Mouse (Mus musculus) forebrain, embryonic 14.5 days (tissue): ENCODE measurements around the gene Lrguk. TPM values are rescaled to one million over a fixed set of nuclear protein-coding genes. Genes with fewer than 3 reads are reported as not detected.

ENCODE experiments used
- ATAC-seq: fragments of 200-750 bp; cut with Nextera tagmentation; 2 replicates; pipeline ENCODE4 v1.8.0; 2017; ENCODE audit warnings: mild to moderate bottlenecking, moderate library complexity
- DNase-seq: peaks from one replicate; pipeline ENCODE4 v3.0.0-alpha.2; 2015; ENCODE audit warnings: low spot score
- H3K27ac ChIP-seq: fragments of 300-500 bp; sonication (generic); 2 replicates; pipeline ENCODE4 v1.5.1; 2014; ENCODE audit warnings: low read depth, mild to moderate bottlenecking, control low read depth, low read length, moderate library complexity
- H3K27me3 ChIP-seq: fragments of 300-500 bp; sonication (generic); replicated peaks from 2 replicates; pipeline ENCODE4 v1.6.1; 2014; ENCODE audit warnings: low read length, control low read depth, mixed read lengths; ENCODE audit not compliant: control insufficient read depth, insufficient read depth
- H3K36me3 ChIP-seq: fragments of 300-500 bp; sonication (generic); 2 replicates; pipeline ENCODE4 v1.6.1; 2014; ENCODE audit warnings: low read length, control low read depth; ENCODE audit not compliant: control insufficient read depth, insufficient read depth
- H3K4me1 ChIP-seq: fragments of 300-500 bp; sonication (generic); 2 replicates; pipeline ENCODE4 v1.6.1; 2014; ENCODE audit warnings: antibody characterized with exemption, low read length, control low read depth; ENCODE audit not compliant: control insufficient read depth, insufficient read depth
- H3K4me2 ChIP-seq: fragments of 300-500 bp; sonication (generic); 2 replicates; pipeline ENCODE4 v1.6.1; 2014; ENCODE audit warnings: mild to moderate bottlenecking, control low read depth, low read length
- H3K4me3 ChIP-seq: fragments of 300-500 bp; sonication (generic); 2 replicates; pipeline ENCODE4 v1.5.1; 2014; ENCODE audit warnings: low read depth, low read length, control low read depth
- H3K9ac ChIP-seq: fragments of 300-500 bp; sonication (generic); 2 replicates; pipeline ENCODE4 v1.6.1; 2014; ENCODE audit warnings: mild to moderate bottlenecking, low read length, control low read depth, moderate library complexity
- H3K9me3 ChIP-seq: fragments of 300-500 bp; sonication (generic); replicated peaks from 2 replicates; pipeline ENCODE4 v1.6.1; 2016; ENCODE audit warnings: low read length, control low read depth, mixed read lengths; ENCODE audit not compliant: control insufficient read depth
- WGBS: fragments of 180-500 bp; shearing (Covaris S2); extraction: QIAGEN DNeasy Blood & Tissue Kit; methylation state at CpG from one replicate; pipeline ENCODE4 v1.1.7; 2014; 5-methylcytosine and 5-hydroxymethylcytosine counted together
- polyA plus RNA-seq: library from polyadenylated mRNA; unstranded; fragments of >200 nt; fragmentation: Nextera tagmentation; extraction: Ambion mirVana; gene quantifications from 2 replicates; pipeline ENCODE4 v1.2.1, GENCODE M21; 2014

Lrguk gene
- polyA plus RNA-seq, 1 experiment from 2014 or later = 1.0 TPM

GRCm38 (mm10) chr6:34044846-34045540 lies 15.7 kb downstream of the Lrguk start:
- no peak overlapping the region for H3K27ac ChIP-seq
- no peak overlapping the region for H3K9ac ChIP-seq
- no peaks in the 10 kb centered on the region for H3K36me3 ChIP-seq
- ATAC-seq (peak; percentile 33; the same call in 1 of the 2 replicates), DNase-seq (peak; percentile 37)
- H3K27me3 ChIP-seq = no peaks in the 10 kb centered on the region
- no peak overlapping the region for H3K4me3 ChIP-seq
- peaks cover 6% of the 10 kb centered on the region for H3K4me1 ChIP-seq
- H3K4me2 ChIP-seq = no peak overlapping the region
- 58% methylated on average over 9 of the region's 9 CpGs for WGBS
- no peaks in the 10 kb centered on the region for H3K9me3 ChIP-seq

GRCm38 (mm10) chr6:34046551-34047186 lies 17.4 kb downstream of the Lrguk start:
- Histone ChIP-seq H3K27ac (no peak overlapping the region), H3K4me2 (no peak overlapping the region), H3K27me3 (no peaks in the 10 kb centered on the region), H3K4me3 (no peak overlapping the region), H3K9me3 (no peaks in the 10 kb centered on the region), H3K9ac (no peak overlapping the region), H3K36me3 (no peaks in the 10 kb centered on the region), H3K4me1 (peaks cover 3% of the 10 kb centered on the region)
- DNase-seq (no peak), ATAC-seq (no peak)
- 72% methylated on average over 11 of the region's 11 CpGs for WGBS

- peak; percentile 35 for DNase-seq
These were observed 20.2 kb downstream of the Lrguk start for GRCm38 (mm10) chr6:34049433-34049832.

GRCm38 (mm10) chr6:34059741-34060140 lies 30.5 kb downstream of the Lrguk start:
- ATAC-seq = no peak
- DNase-seq = no peak
- H3K27ac ChIP-seq = no peak overlapping the region
- H3K4me3 ChIP-seq = no peak overlapping the region
- H3K9ac ChIP-seq = no peak overlapping the region
- no peaks in the 10 kb centered on the region for H3K27me3 ChIP-seq
- H3K9me3 ChIP-seq = no peaks in the 10 kb centered on the region
- H3K36me3 ChIP-seq = no peaks in the 10 kb centered on the region
- H3K4me2 ChIP-seq = no peak overlapping the region
- WGBS = 96% methylated on average over 6 of the region's 6 CpGs
- no peaks in the 10 kb centered on the region for H3K4me1 ChIP-seq

More at GRCm38 (mm10) chr6:34049433-34049832, 20.2 kb downstream of the Lrguk start:
- peaks cover 3% of the 10 kb centered on the region for H3K4me1 ChIP-seq
- H3K9me3 ChIP-seq = no peaks in the 10 kb centered on the region
- no peak overlapping the region for H3K9ac ChIP-seq
- no peaks in the 10 kb centered on the region for H3K27me3 ChIP-seq
- 40% methylated on average over 2 of the region's 2 CpGs for WGBS
- no peak overlapping the region for H3K4me3 ChIP-seq
- H3K4me2 ChIP-seq = no peak overlapping the region
- no peak overlapping the region for H3K27ac ChIP-seq
- H3K36me3 ChIP-seq = no peaks in the 10 kb centered on the region
- no peak for ATAC-seq

GRCm38 (mm10) chr6:34066790-34067189 lies 37.5 kb downstream of the Lrguk start:
- no peaks in the 10 kb centered on the region for H3K4me1 ChIP-seq
- ATAC-seq (no peak), DNase-seq (no peak)
- H3K4me2 ChIP-seq = no peak overlapping the region
- H3K36me3 ChIP-seq = no peaks in the 10 kb centered on the region
- H3K9ac ChIP-seq = no peak overlapping the region
- no peak overlapping the region for H3K4me3 ChIP-seq
- H3K27ac ChIP-seq = no peak overlapping the region
- H3K27me3 ChIP-seq = no peaks in the 10 kb centered on the region
- WGBS = 93% methylated on average over 7 of the region's 7 CpGs
- H3K9me3 ChIP-seq = no peaks in the 10 kb centered on the region

- no peaks in the 10 kb centered on the region for H3K36me3 ChIP-seq
- no peaks in the 10 kb centered on the region for H3K27me3 ChIP-seq
- H3K27ac ChIP-seq = no peak overlapping the region
- 95% methylated on average over 8 of the region's 8 CpGs for WGBS
- no peak overlapping the region for H3K4me2 ChIP-seq
- ATAC-seq (no peak), DNase-seq (no peak)
- H3K9ac ChIP-seq = no peak overlapping the region
- H3K4me3 ChIP-seq = no peak overlapping the region
- H3K9me3 ChIP-seq = no peaks in the 10 kb centered on the region
- no peaks in the 10 kb centered on the region for H3K4me1 ChIP-seq
These were observed 38.0 kb downstream of the Lrguk start for GRCm38 (mm10) chr6:34067271-34067670.

GRCm38 (mm10) chr6:34071936-34072335 lies 42.7 kb downstream of the Lrguk start:
- H3K4me3 ChIP-seq = no peak overlapping the region
- no peak for DNase-seq
- H3K36me3 ChIP-seq = no peaks in the 10 kb centered on the region
- no peaks in the 10 kb centered on the region for H3K27me3 ChIP-seq
- no peaks in the 10 kb centered on the region for H3K9me3 ChIP-seq
- WGBS = 55% methylated on average over 5 of the region's 5 CpGs
- ATAC-seq = no peak
- H3K4me2 ChIP-seq = no peak overlapping the region
- H3K27ac ChIP-seq = no peak overlapping the region
- H3K4me1 ChIP-seq = no peaks in the 10 kb centered on the region
- H3K9ac ChIP-seq = no peak overlapping the region

GRCm38 (mm10) chr6:34073931-34074442 lies 44.7 kb downstream of the Lrguk start:
- WGBS = 91% methylated on average over 3 of the region's 3 CpGs
- H3K4me2 ChIP-seq = no peak overlapping the region
- no peaks in the 10 kb centered on the region for H3K9me3 ChIP-seq
- H3K4me1 ChIP-seq = no peaks in the 10 kb centered on the region
- DNase-seq (no peak), ATAC-seq (no peak)
- no peak overlapping the region for H3K9ac ChIP-seq
- no peaks in the 10 kb centered on the region for H3K36me3 ChIP-seq
- no peaks in the 10 kb centered on the region for H3K27me3 ChIP-seq
- no peak overlapping the region for H3K4me3 ChIP-seq
- H3K27ac ChIP-seq = no peak overlapping the region

GRCm38 (mm10) chr6:34075520-34075919 lies 46.3 kb downstream of the Lrguk start:
- ATAC-seq (peak; percentile 70; the same call in 1 of the 2 replicates), DNase-seq (peak; percentile 63)
- H3K4me2 ChIP-seq = no peak overlapping the region
- H3K36me3 ChIP-seq = no peaks in the 10 kb centered on the region
- H3K27ac ChIP-seq = no peak overlapping the region
- H3K4me1 ChIP-seq = no peaks in the 10 kb centered on the region
- WGBS = 75% methylated on average over 11 of the region's 11 CpGs
- H3K4me3 ChIP-seq = no peak overlapping the region
- H3K9ac ChIP-seq = no peak overlapping the region
- no peaks in the 10 kb centered on the region for H3K27me3 ChIP-seq
- H3K9me3 ChIP-seq = no peaks in the 10 kb centered on the region
